Mouse (Mus musculus): ENCODE results near the gene Zfp329. TPM values are rescaled to one million over a fixed set of nuclear protein-coding genes. Genes with fewer than 3 reads are reported as not detected.

Gene Zfp329
- polyA plus RNA-seq (2014; fragmentation: Illumina TruSeq; extraction: RNeasy Lipid Tissue Mini Kit (QIAGEN cat#74804); ENCODE audit: low read depth, low replicate concordance), result 24.1 TPM

DNA sequence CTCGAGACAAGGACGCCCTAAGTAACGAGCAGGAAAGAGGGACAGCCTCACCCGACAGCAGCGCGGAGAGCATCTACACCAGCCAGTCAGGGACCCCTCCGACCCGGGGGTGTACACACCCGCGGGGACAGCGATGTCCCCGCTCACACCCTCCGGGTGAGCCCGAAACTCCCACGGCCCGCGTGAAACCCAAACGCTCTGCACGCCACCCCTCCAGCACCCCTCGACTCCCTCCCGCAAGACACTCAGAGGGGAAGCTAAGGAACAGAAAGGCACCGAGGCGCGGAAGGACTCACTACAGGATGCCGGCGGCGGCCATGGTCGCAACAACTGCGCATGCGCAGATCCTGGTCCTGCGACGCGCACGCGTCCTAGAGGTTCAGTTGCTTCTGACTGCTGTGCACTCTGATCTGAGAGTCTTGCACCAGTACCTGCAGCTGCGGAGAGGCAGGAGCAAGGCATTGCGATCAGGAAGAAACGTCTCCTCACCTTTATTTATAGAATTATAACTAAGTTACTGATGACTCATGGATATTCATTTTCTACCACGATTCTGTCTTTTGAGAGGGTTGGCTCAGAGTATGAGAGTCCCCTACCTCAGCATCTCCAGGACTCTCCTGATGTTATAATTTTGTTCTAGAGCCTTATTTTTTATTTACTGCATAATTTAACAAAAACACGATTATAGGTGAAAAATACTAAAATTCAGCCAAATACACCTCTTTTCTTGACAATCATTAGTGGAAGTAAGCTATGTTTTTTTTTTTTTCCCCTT, at the start of gene Zfp329:
Zfp329 (minus strand) TSS at position 338 of the 775 bp plus-strand sequence.

GRCm38 (mm10) chr7:12834162-12835120, 15.8 kb upstream of the Zfp329 start, which contains the start of gene Zfp110:
TSS of gene Zfp110 (plus strand) at chr7:12834761.

DNA sequence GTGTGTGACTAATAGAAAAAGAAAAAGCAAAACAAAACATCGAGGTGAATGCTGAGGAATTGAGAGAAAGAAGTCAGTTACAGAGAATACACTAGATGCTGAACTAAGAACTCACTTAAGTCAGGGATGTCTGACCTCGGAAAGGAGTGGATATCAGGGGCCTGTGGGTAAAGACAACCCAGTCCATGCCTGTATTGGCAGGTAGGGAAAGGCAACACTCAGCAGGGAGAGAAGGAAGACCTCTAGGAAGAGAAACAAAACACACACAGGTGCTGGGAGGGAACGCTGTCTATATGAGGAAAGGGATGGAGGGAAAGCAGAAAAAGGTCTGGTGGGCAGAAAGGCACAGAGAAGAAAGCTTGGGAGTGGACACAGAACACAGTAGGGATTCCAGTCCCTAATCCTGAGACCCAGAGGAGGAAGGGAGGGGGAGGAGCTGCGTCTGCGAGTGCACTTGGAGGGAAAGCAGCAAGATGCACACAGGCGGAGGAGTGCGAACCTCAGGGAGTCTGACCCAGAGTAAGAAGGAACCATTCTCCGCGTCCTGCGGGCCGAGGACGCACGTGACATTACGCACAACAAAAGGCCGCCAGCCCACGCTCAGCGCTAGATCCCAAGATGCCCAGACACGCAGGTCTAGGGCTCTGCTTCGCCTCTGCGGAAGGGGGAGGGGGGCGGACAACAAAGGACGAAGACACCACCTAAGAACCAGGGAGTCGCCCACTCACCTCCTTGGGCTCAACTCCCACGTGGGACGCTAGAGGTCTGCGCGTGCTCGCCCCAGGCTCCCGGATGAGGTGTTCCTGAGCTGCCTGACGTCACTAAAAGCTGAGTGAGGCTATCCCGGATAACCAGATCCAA, 15.6 kb downstream of the Zfp329 start, which contains the start of gene Zscan18:
Zscan18 (minus strand) TSS at position 770 of the 861 bp plus-strand sequence.

Other genes with a start within 250 kb of the Zfp329 start
- not detected for gene Vmn2r53, start 210.1 kb downstream of the Zfp329 start, polyA plus RNA-seq (2014; fragmentation: Illumina TruSeq; extraction: RNeasy Lipid Tissue Mini Kit (QIAGEN cat#74804); ENCODE audit: low read depth, low replicate concordance)
- not detected for gene Vmn2r54, start 178.5 kb downstream of the Zfp329 start, polyA plus RNA-seq (2014; fragmentation: Illumina TruSeq; extraction: RNeasy Lipid Tissue Mini Kit (QIAGEN cat#74804); ENCODE audit: low read depth, low replicate concordance)
- not detected for gene Vmn2r55, start 133.9 kb downstream of the Zfp329 start, polyA plus RNA-seq (2014; fragmentation: Illumina TruSeq; extraction: RNeasy Lipid Tissue Mini Kit (QIAGEN cat#74804); ENCODE audit: low read depth, low replicate concordance)
- gene Vmn2r56, start 83.9 kb downstream of the Zfp329 start, polyA plus RNA-seq (2014; fragmentation: Illumina TruSeq; extraction: RNeasy Lipid Tissue Mini Kit (QIAGEN cat#74804); ENCODE audit: low read depth, low replicate concordance), result not detected
- 0.81 TPM for gene Zscan18, start 15.2 kb downstream of the Zfp329 start, polyA plus RNA-seq (2014; fragmentation: Illumina TruSeq; extraction: RNeasy Lipid Tissue Mini Kit (QIAGEN cat#74804); ENCODE audit: low read depth, low replicate concordance)
- 30.9 TPM for gene Zfp110, start 15.9 kb upstream of the Zfp329 start, polyA plus RNA-seq (2014; fragmentation: Illumina TruSeq; extraction: RNeasy Lipid Tissue Mini Kit (QIAGEN cat#74804); ENCODE audit: low read depth, low replicate concordance)
- 5.7 TPM for gene Zfp128, start 62.3 kb upstream of the Zfp329 start, polyA plus RNA-seq (2014; fragmentation: Illumina TruSeq; extraction: RNeasy Lipid Tissue Mini Kit (QIAGEN cat#74804); ENCODE audit: low read depth, low replicate concordance)
- 5.6 TPM for gene Zscan22, start 79.0 kb upstream of the Zfp329 start, polyA plus RNA-seq (2014; fragmentation: Illumina TruSeq; extraction: RNeasy Lipid Tissue Mini Kit (QIAGEN cat#74804); ENCODE audit: low read depth, low replicate concordance)
- 13.9 TPM for gene Rps5, start 103.4 kb upstream of the Zfp329 start, polyA plus RNA-seq (2014; fragmentation: Illumina TruSeq; extraction: RNeasy Lipid Tissue Mini Kit (QIAGEN cat#74804); ENCODE audit: low read depth, low replicate concordance)
- 0.16 TPM for gene Rnf225, start 108.6 kb upstream of the Zfp329 start, polyA plus RNA-seq (2014; fragmentation: Illumina TruSeq; extraction: RNeasy Lipid Tissue Mini Kit (QIAGEN cat#74804); ENCODE audit: low read depth, low replicate concordance)
- 2.7 TPM for gene Zfp324, start 147.0 kb upstream of the Zfp329 start, polyA plus RNA-seq (2014; fragmentation: Illumina TruSeq; extraction: RNeasy Lipid Tissue Mini Kit (QIAGEN cat#74804); ENCODE audit: low read depth, low replicate concordance)
- 2.0 TPM for gene Zfp446, start 159.0 kb upstream of the Zfp329 start, polyA plus RNA-seq (2014; fragmentation: Illumina TruSeq; extraction: RNeasy Lipid Tissue Mini Kit (QIAGEN cat#74804); ENCODE audit: low read depth, low replicate concordance)
- not detected for gene Slc27a5, start 179.3 kb upstream of the Zfp329 start, polyA plus RNA-seq (2014; fragmentation: Illumina TruSeq; extraction: RNeasy Lipid Tissue Mini Kit (QIAGEN cat#74804); ENCODE audit: low read depth, low replicate concordance)
- gene Trim28, start 180.3 kb upstream of the Zfp329 start, polyA plus RNA-seq (2014; fragmentation: Illumina TruSeq; extraction: RNeasy Lipid Tissue Mini Kit (QIAGEN cat#74804); ENCODE audit: low read depth, low replicate concordance), result 13.1 TPM
- gene Zbtb45, start 191.2 kb upstream of the Zfp329 start, polyA plus RNA-seq (2014; fragmentation: Illumina TruSeq; extraction: RNeasy Lipid Tissue Mini Kit (QIAGEN cat#74804); ENCODE audit: low read depth, low replicate concordance), result 0.44 TPM
- 117 TPM for gene Chmp2a, start 215.9 kb upstream of the Zfp329 start, polyA plus RNA-seq (2014; fragmentation: Illumina TruSeq; extraction: RNeasy Lipid Tissue Mini Kit (QIAGEN cat#74804); ENCODE audit: low read depth, low replicate concordance)
- gene Ube2m, start 219.4 kb upstream of the Zfp329 start, polyA plus RNA-seq (2014; fragmentation: Illumina TruSeq; extraction: RNeasy Lipid Tissue Mini Kit (QIAGEN cat#74804); ENCODE audit: low read depth, low replicate concordance), result 64.8 TPM
- gene Mzf1, start 235.9 kb upstream of the Zfp329 start, polyA plus RNA-seq (2014; fragmentation: Illumina TruSeq; extraction: RNeasy Lipid Tissue Mini Kit (QIAGEN cat#74804); ENCODE audit: low read depth, low replicate concordance), result 0.36 TPM

Data from kidney, adult 10 weeks (tissue).